Mouse (Mus musculus) intestine, embryonic 15.5 days (tissue): ENCODE data around the gene Gdpgp1. TPM values are rescaled to one million over a fixed set of nuclear protein-coding genes. Genes with fewer than 3 reads are reported as not detected.

Experiments used
- ATAC-seq: fragments of 200-750 bp; cut with Nextera tagmentation; 2 replicates; pipeline ENCODE4 v1.8.0; 2017; ENCODE audit warnings: moderate TSS enrichment, moderate library complexity
- H3K27ac ChIP-seq: fragments of 300-500 bp; sonication (generic); 2 replicates; pipeline ENCODE4 v1.5.1; 2015; ENCODE audit warnings: mild to moderate bottlenecking, inconsistent platforms
- H3K27me3 ChIP-seq: fragments of 300-500 bp; sonication (generic); replicated peaks from 2 replicates; pipeline ENCODE4 v1.6.1; 2015; ENCODE audit warnings: inconsistent platforms
- H3K36me3 ChIP-seq: fragments of 300-500 bp; sonication (generic); 2 replicates; pipeline ENCODE4 v1.6.1; 2015; ENCODE audit warnings: inconsistent platforms
- H3K4me1 ChIP-seq: fragments of 300-500 bp; sonication (generic); replicated peaks from 2 replicates; pipeline ENCODE4 v1.6.1; 2015; ENCODE audit warnings: inconsistent platforms
- H3K4me2 ChIP-seq: fragments of 300-500 bp; sonication (generic); replicated peaks from 2 replicates; pipeline ENCODE4 v1.6.1; 2015; ENCODE audit warnings: mild to moderate bottlenecking, inconsistent platforms
- H3K4me3 ChIP-seq: fragments of 300-500 bp; sonication (generic); replicated peaks from 2 replicates; pipeline ENCODE4 v1.5.1; 2015; ENCODE audit warnings: inconsistent platforms
- H3K9ac ChIP-seq: fragments of 300-500 bp; sonication (generic); 2 replicates; pipeline ENCODE4 v1.6.1; 2015; ENCODE audit warnings: inconsistent platforms
- H3K9me3 ChIP-seq: fragments of 300-500 bp; sonication (generic); 2 replicates; pipeline ENCODE4 v1.6.1; 2016; ENCODE audit warnings: inconsistent platforms
- WGBS: fragments of 180-500 bp; shearing (Covaris S2); methylation state at CpG from one replicate; pipeline ENCODE4 v1.1.7; 2015; 5-methylcytosine and 5-hydroxymethylcytosine counted together
- polyA plus RNA-seq: library from polyadenylated mRNA; unstranded; fragments of >200 nt; fragmentation: Nextera tagmentation; extraction: Ambion mirVana; gene quantifications from 2 replicates; pipeline ENCODE4 v1.2.1, GENCODE M21; 2015

Gene Gdpgp1
- polyA plus RNA-seq, 1 experiment from 2014 or later, result 6.5 TPM

DNA sequence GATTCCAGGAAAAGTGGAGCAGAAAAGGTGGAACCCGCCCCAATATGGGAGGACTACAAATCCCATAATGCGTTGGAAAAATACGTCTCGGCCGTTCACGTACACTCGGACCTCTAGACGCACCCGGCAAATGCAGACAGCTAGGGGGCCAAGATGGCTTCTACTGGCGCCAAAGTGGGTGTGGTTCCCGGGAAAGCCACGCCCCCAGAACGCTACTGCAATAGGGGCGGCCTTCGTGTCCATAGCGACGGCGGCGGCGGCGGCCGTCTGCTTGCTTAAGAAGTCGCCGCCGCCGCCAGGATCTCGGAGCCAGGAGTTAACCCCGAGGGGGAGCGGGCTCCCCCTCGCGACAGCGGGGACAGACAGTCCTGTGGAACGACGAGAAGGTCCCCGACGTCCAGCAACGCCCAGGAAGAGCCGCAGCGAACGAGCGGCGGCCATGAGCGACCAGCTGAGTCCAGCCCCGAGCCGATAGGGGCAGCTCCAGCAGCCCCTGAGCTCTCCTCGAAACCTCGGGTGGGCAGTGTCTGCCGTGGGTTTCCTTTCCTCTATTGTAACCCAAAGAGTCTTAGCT lies 13.6 kb downstream of the Gdpgp1 start, which contains the start of gene Ttll13:
TSS of gene Ttll13 (plus strand) at position 229 of the 574 bp plus-strand sequence.
- under 1% methylated on average over 48 of the region's 48 CpGs for WGBS
- Histone ChIP-seq H3K27ac (peak within 1 kb of the TSS; percentile 79), H3K4me2 (peak within 1 kb of the TSS; percentile 63), H3K4me3 (peak within 1 kb of the TSS; percentile 57), H3K9me3 (no peaks in the 10 kb centered on the region), H3K4me1 (no peaks in the 10 kb centered on the region), H3K27me3 (no peaks in the 10 kb centered on the region), H3K36me3 (no peaks in the 10 kb centered on the region), H3K9ac (peak within 1 kb of the TSS; percentile 62)
- peak; percentile 97 for ATAC-seq

DNA sequence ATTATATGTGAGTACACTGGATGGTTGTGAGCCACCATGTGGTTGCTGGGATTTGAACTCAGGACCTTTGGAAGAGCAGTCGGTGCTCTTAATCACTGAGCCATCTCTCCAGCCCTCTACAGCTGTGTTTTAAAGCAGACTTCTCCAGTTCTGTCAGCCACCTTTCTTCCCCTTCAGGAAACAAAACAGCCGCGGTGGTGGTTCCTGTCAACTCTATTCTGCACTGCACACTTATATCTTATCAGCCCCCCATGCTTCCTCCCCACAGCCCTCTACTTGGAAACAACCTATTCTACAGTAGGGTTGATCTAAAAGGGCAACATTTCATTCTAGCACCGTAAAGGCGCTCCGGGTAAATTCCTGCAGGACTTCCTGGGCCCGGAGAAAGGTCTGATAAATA lies 14.2 kb downstream of the Gdpgp1 start:
- no peak for ATAC-seq
- Histone ChIP-seq H3K9ac (no peak overlapping the region), H3K4me1 (no peaks in the 10 kb centered on the region), H3K4me3 (peak overlapping the region; percentile 57), H3K9me3 (no peaks in the 10 kb centered on the region), H3K36me3 (no peaks in the 10 kb centered on the region), H3K4me2 (peak overlapping the region; percentile 63), H3K27ac (no peak overlapping the region), H3K27me3 (no peaks in the 10 kb centered on the region)
- WGBS, result 39% methylated on average over 7 of the region's 7 CpGs

DNA sequence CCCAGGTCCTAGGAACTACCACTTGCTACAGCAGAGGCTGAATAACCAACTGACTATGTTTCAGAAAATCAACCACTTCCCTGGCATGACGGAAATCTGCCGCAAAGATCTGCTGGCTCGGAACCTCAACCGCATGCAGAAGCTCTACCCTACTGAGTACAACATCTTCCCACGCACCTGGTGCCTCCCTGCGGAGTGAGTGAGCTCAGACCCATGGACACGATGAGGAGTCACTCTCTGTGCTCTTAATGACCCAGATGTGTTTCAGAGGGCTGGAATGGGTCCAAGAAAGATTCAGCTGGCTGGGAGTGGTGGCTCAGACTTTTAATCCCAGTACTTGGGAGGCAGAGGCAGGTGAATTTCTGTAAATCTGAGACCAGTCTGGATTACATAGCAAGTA lies 19.8 kb downstream of the Gdpgp1 start:
- H3K4me1 ChIP-seq, result 0 out of 2 replicates have a peak, but pooled peaks cover 3% of the 10 kb centered on the region
- H3K9me3 ChIP-seq, result no peaks in the 10 kb centered on the region
- no peaks in the 10 kb centered on the region for H3K27me3 ChIP-seq
- no peak overlapping the region for H3K4me3 ChIP-seq
- H3K27ac ChIP-seq, result no peak overlapping the region
- 81% methylated on average over 7 of the region's 7 CpGs for WGBS
- H3K9ac ChIP-seq, result no peak overlapping the region
- no peaks in the 10 kb centered on the region for H3K36me3 ChIP-seq
- no peak for ATAC-seq
- no peak overlapping the region for H3K4me2 ChIP-seq

DNA sequence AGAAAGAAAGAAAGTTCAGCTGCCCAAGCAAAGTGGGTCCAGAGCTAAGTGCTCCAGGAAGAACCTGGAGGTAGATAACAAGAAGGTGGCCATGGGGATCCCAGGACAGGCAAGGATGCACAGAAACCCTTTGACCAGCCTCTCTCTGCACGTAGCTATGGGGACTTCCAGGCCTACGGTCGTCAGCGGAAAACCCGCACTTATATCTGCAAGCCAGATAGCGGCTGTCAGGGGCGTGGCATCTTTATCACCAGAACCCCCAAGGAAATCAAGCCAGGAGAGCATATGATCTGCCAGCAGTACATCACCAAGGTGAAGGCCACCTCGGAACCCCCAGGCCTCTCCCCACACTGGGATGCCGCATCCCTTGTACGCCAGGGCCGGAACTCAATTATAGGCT lies 20.2 kb downstream of the Gdpgp1 start:
- WGBS, result 74% methylated on average over 11 of the region's 11 CpGs
- Histone ChIP-seq H3K27ac (no peak overlapping the region), H3K9me3 (no peaks in the 10 kb centered on the region), H3K9ac (no peak overlapping the region), H3K4me2 (no peak overlapping the region), H3K4me1 (0 out of 2 replicates have a peak, but pooled peaks cover 3% of the 10 kb centered on the region), H3K27me3 (no peaks in the 10 kb centered on the region), H3K36me3 (no peaks in the 10 kb centered on the region), H3K4me3 (no peak overlapping the region)
- no peak for ATAC-seq

DNA sequence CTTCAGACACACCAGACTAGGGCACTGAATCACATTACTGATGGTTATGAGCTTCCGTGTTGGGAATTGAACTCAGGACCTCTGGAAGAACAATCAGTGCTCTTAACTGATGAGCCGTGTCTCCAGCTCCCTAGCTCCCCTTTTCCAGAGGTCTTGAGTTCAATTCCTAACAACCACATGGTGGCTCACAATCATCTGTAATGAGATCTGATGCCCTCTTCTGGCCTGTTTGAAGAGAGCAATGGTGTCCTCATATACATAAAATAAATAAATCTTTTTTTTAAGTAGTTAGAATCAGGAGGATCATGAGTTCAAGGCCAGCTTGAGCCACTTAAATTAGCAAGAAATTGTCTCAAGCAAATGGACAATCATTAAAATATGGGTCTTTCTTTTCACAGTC lies 23.3 kb downstream of the Gdpgp1 start:
- ATAC-seq, result no peak
- WGBS, result 78% methylated on average over 2 of the region's 2 CpGs
- Histone ChIP-seq H3K9me3 (no peaks in the 10 kb centered on the region), H3K36me3 (no peaks in the 10 kb centered on the region), H3K27me3 (no peaks in the 10 kb centered on the region), H3K4me1 (0 out of 2 replicates have a peak, but pooled peaks cover 3% of the 10 kb centered on the region), H3K9ac (no peak overlapping the region), H3K27ac (no peak overlapping the region), H3K4me3 (no peak overlapping the region), H3K4me2 (no peak overlapping the region)

DNA sequence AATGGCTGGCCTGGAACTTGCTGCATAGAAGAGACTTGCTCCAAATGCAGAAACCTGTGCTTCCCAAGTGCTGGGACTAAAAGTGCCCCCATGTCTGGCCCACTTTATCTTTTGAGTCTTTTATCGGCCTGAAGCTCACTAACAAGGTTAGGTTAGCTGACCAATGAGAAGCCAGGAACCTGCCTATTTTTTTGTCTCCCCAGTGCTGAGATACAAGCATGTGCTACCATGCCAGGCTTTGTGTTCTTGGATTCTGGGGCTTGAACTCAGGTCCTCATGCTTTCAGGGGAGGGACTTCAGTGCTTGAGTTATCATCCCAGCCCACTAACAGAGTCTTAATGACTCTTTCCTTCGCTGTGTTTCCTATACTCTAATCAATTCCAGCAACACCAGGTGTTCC lies 25.0 kb downstream of the Gdpgp1 start:
- H3K4me2 ChIP-seq, result no peak overlapping the region
- H3K4me1 ChIP-seq, result 0 out of 2 replicates have a peak, but pooled peaks cover 3% of the 10 kb centered on the region
- H3K9me3 ChIP-seq, result no peaks in the 10 kb centered on the region
- no peaks in the 10 kb centered on the region for H3K27me3 ChIP-seq
- no peak overlapping the region for H3K27ac ChIP-seq
- ATAC-seq, result no peak
- H3K9ac ChIP-seq, result no peak overlapping the region
- 63% methylated on average over 2 of the region's 2 CpGs for whole genome bisulfite sequencing
- no peak overlapping the region for H3K4me3 ChIP-seq
- no peaks in the 10 kb centered on the region for H3K36me3 ChIP-seq

DNA sequence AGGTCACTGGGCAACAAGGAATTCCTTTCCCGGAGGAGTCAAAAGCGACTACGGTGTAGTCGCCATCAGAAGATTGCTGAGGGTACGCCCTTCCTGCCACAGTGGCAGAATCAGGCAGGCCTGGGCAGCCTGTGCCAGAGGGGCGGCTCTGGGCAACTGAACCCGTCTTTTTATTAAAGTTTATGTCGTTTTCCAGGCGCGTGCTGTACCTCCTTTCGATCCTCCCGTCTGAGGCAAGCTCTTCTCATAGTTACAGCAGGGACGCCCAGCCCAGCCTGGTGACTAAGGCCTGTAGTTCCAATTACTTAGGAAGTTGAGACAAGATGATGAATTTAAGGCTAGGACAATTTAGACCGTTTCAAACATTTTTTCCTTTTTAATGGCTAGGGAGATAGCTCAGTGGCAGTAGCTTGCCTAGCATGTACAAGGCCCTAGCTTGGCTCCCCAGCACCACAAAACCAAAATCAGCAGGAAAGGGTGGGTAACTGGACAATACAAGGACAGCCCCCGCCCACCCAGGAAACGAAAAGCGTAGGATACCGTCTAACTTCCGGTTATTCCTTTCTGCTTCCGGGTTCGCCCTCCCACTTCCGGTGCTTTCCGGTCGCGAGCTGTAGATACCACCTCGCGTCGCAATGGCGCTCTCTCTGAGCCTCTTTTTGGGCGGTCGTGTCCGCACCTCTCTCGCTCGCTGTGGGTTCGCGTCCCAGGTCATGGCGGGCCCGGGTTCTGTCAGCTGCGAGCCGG lies 28.1 kb downstream of the Gdpgp1 start, which contains the start of gene Ngrn:
TSS of gene Ngrn (plus strand) at position 591 of the 747 bp plus-strand sequence.
- peak within 1 kb of the TSS; percentile 68 for H3K4me2 ChIP-seq
- no peaks in the 10 kb centered on the region for H3K4me1 ChIP-seq
- H3K27me3 ChIP-seq, result no peaks in the 10 kb centered on the region
- H3K9me3 ChIP-seq, result no peaks in the 10 kb centered on the region
- H3K27ac ChIP-seq, result peak within 1 kb of the TSS; percentile 86
- H3K9ac ChIP-seq, result peak within 1 kb of the TSS; percentile 85
- peaks cover 16% of the 10 kb centered on the region for H3K36me3 ChIP-seq
- H3K4me3 ChIP-seq, result peak within 1 kb of the TSS; percentile 91
- WGBS, result 26% methylated on average over 40 of the region's 40 CpGs
- ATAC-seq, result peak; percentile 92

DNA sequence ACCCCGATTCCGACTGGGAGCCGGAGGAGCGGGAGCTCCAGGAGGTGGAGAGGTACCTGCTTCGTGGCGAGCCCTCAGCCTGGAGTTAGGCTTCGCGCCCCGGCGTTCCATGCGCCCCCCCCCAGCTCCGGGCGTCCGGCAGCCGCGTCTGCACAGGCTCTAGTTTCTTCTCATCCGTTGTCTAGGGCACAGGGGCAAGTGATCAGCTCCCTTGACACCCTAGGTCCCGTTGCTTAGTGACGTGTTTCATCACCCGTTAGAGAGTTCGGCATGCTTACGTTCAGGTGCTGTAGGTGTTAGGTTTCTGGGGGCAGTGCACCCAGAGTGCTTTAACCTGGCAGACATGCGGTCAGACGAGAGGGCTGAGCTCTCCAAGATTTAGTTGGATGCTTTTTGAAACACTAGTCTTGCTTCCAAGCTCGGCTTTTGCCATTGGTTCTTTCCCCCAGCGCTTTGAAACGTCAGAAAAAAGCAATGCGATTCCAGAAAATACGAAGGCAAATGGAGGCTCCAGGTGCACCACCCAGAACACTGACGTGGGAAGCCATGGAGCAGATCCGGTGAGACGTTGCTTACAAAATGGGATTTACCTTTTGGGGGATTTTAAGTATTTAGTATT lies 28.8 kb downstream of the Gdpgp1 start:
- H3K27me3 ChIP-seq, result no peaks in the 10 kb centered on the region
- no peaks in the 10 kb centered on the region for H3K9me3 ChIP-seq
- peak; percentile 76 for ATAC-seq
- no peaks in the 10 kb centered on the region for H3K4me1 ChIP-seq
- H3K4me2 ChIP-seq, result peak overlapping the region; percentile 68
- H3K36me3 ChIP-seq, result peaks cover 18% of the 10 kb centered on the region
- H3K9ac ChIP-seq, result peak overlapping the region; percentile 85
- H3K4me3 ChIP-seq, result peak overlapping the region; percentile 91
- WGBS, result under 1% methylated on average over 32 of the region's 32 CpGs
- H3K27ac ChIP-seq, result peak overlapping the region; percentile 86

DNA sequence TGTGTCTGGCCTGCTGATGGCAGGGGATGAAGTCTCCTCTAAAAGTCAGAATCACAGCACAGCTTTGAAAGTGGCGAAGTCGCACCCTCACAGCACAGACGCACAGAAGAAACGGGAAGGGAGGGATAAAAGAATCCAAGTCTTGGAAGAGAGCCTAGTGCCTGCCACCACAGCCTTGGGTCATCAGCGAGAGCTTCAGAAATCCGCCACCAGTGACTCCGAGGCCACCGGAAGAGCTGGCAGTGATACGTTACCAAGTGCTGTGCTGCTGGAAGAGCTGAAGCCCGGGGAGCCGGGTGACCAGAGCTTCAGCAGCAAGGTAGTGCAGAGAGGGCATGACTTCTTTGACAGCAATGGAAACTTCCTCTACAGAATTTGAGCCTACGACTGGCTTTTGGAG lies 31.9 kb downstream of the Gdpgp1 start:
- Histone ChIP-seq H3K9ac (no peak overlapping the region), H3K27ac (no peak overlapping the region), H3K4me1 (peaks cover 3% of the 10 kb centered on the region; the same call in 1 of the 2 replicates), H3K4me3 (no peak overlapping the region), H3K4me2 (no peak overlapping the region), H3K36me3 (peaks cover 24% of the 10 kb centered on the region), H3K27me3 (no peaks in the 10 kb centered on the region), H3K9me3 (no peaks in the 10 kb centered on the region)
- WGBS, result 95% methylated on average over 12 of the region's 12 CpGs
- ATAC-seq, result no peak

DNA sequence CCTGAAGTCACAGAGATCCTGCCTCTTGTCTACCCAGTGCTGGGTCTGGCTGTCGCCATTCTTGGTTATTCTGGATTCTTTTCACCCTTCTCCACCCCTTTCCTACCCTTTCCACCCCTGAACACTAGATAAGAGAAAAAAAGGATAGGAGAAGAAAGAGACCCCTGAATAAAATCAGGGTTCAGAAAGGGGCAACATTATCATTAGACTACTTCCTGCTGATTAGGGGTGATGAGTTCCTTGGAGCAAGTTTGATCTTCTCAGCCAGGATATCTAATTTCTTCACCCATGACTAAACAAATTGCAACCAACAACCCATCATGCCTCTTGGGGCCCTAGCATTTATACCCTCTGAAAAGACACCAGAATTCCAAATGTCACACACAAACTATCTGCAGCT lies 35.1 kb downstream of the Gdpgp1 start:
- no peak overlapping the region for H3K4me3 ChIP-seq
- no peak overlapping the region for H3K9ac ChIP-seq
- ATAC-seq, result no peak
- H3K4me1 ChIP-seq, result peaks cover 11% of the 10 kb centered on the region
- H3K27ac ChIP-seq, result no peak overlapping the region
- H3K36me3 ChIP-seq, result peaks cover 24% of the 10 kb centered on the region
- H3K27me3 ChIP-seq, result no peaks in the 10 kb centered on the region
- WGBS, result 78% methylated on average over 1 of the region's 1 CpGs
- no peak overlapping the region for H3K4me2 ChIP-seq
- no peaks in the 10 kb centered on the region for H3K9me3 ChIP-seq

DNA sequence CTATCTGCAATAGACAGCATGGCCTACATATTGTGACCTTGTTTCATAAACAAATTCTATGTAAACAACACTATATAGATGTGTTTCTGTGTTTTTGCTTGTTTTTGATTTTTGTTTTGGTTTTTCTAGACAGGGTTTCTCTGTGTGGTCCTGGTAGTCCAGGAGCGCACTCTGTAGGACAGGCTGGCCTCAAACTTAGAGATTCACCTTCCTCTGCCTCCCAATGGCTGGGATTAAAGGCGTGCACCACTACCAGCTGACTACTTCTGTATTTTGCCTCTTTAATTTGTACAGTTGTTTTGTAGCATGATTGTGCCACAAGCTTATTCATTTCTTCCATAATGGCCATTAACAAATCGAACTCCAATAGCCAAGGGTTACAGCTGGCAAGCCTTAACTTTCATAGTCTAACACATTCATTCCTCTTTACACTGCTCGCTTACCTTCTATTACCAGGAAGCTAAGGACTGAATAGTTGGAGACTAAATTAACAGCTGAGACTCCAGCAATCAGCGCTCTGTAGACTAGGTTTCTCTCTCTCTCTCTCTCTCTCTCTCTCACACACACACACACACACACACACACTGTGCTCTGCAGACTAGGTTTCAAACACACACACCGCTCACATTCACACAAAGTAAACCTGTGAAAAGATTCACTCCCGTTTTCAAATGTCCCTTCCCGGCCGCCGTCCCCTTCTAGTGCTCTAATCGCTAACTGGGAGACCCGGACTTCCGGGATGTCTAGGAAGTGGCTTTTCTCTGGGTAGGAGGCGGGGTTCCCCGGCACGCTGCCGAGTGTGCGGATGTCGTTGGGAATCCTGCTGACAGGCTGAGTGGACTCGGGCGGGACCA lies 36.5 kb downstream of the Gdpgp1 start, which contains the start of gene Vps33b:
TSS of gene Vps33b (plus strand) at position 753 of the 854 bp plus-strand sequence.
- H3K4me1 ChIP-seq, result peaks cover 11% of the 10 kb centered on the region
- peak within 1 kb of the TSS; percentile 78 for H3K4me3 ChIP-seq
- H3K27ac ChIP-seq, result peak within 1 kb of the TSS; percentile 70
- 4% methylated on average over 21 of the region's 21 CpGs for WGBS
- H3K9ac ChIP-seq, result peak within 1 kb of the TSS; percentile 81
- peak; percentile 96 for ATAC-seq
- H3K4me2 ChIP-seq, result peak within 1 kb of the TSS; percentile 79
- no peaks in the 10 kb centered on the region for H3K9me3 ChIP-seq
- peaks cover 27% of the 10 kb centered on the region for H3K36me3 ChIP-seq
- H3K27me3 ChIP-seq, result no peaks in the 10 kb centered on the region
